Mouse (Mus musculus): ENCODE measurements at regions not wholly inside any gene's neighbourhood (a gene's known extent, or its start where the extent isn't known, plus 50 kb on each side); places are given as distances from the start of the nearest gene placed in this dataset.

DNA sequence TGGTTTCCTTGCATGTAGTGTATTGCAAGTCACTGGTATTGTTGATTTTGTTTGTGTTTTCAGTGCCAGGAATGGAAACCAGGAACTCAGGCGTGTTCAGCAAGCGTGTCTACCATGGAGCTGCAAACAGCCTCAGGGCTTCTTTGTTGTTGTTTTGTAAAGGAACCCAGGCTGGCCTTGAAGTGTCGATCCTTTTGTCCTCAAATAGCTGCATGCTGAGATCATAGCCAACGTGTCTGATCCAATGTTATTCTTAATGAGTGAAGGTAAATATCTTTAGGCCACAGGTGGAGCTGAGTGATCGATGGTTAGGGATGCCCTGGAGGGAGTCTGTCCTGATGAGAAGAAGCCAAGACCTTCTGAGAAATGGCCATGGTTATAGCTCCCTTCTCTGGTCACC lies 143.3 kb downstream of the Cyld start:
- TF ChIP-seq POLR2A (IDR thresholded peaks at IDR 0.05; ENCODE audit: insufficient read depth, low read depth, low read length) = no peak
- no peak for TF ChIP-seq CTCF (IDR thresholded peaks at IDR 0.05)

Measured in heart, adult 2 months (tissue).